Comparison of ENCODE assay signal across 18 mouse cellular contexts in the genomic region with DNA sequence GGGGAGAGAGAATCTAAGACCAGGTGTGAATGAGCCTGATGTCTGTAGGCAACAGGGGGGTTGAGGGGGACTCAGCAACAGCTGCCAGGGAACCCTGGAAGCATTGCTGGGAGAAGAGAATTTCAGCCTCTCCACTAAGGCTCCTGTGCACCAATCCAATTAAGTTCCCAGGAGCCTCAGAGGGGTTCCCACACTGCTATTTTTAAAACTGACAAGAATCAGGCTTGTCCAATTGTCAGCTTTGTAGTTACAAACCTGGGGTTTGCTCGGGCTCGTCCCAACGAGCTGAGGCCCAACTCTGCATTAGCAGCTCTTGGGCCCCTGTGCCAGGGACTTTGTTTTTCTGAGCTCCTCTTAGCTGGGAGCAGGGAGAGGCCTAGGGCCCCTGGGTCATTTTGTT. TPM values are rescaled to one million over a fixed set of nuclear protein-coding genes. Genes with fewer than 3 reads are reported as not detected.
DNase-seq lines count a peak whose midpoint lies in the region; ATAC-seq and TF ChIP-seq lines count a peak whose summit lies in the region.
"Had no signal": no experiment of that assay in that cellular context is flagged by ENCODE, and none has a peak within 500 bp of the region (broad histone marks: within the 10 kb centered on the region; RNA-seq: fewer than 3 reads in every experiment).

No protein-coding gene starts in this region.

- ATAC-seq in heart, embryonic 14.5 days (ENCODE audit: insufficient number of reproducible peaks, insufficient read depth, low FRiP score, low read depth), result peak; percentile 28; the same call in 1 of the 2 replicates
- ATAC-seq in midbrain, embryonic 11.5 days (ENCODE audit: low FRiP score), result no peak
- no peak for ATAC-seq in midbrain, postnatal 0 days (ENCODE audit: low FRiP score)
- ATAC-seq in intestine, embryonic 16.5 days, result no peak
- ATAC-seq in monocyte, adult 5-6 weeks (replicated peaks; ENCODE audit: insufficient number of reproducible peaks, low FRiP score, low TSS enrichment, poor library complexity, severe bottlenecking), result no peak
- no peak for ATAC-seq in cerebellum, adult (ENCODE audit: insufficient number of reproducible peaks, low FRiP score, low TSS enrichment)
- ATAC-seq: forebrain, postnatal 0 days had no signal

- WGBS in heart, embryonic 14.5 days, result 23% methylated on average over 3 of the region's 3 CpGs
- WGBS in midbrain, embryonic 11.5 days, result 18% methylated on average over 3 of the region's 3 CpGs
- 29% methylated on average over 3 of the region's 3 CpGs for WGBS in midbrain, postnatal 0 days
- 29% methylated on average over 3 of the region's 3 CpGs for WGBS in intestine, embryonic 16.5 days

- TF ChIP-seq CTCF in midbrain, postnatal 0 days (IDR thresholded peaks at IDR 0.05), result no peak

- peak overlapping the region; percentile 35 for H3K4me2 ChIP-seq in heart, embryonic 14.5 days (ENCODE audit: low read length)
- no peak overlapping the region for H3K4me2 ChIP-seq in midbrain, embryonic 11.5 days
- no peak overlapping the region for H3K4me2 ChIP-seq in midbrain, postnatal 0 days (ENCODE audit: low read depth, low read length, poor library complexity, severe bottlenecking)
- H3K4me2 ChIP-seq in intestine, embryonic 16.5 days (ENCODE audit: low read depth, low read length), result peak overlapping the region; percentile 8; the same call in 1 of the 2 replicates
- H3K4me2 ChIP-seq: hindbrain, embryonic 13.5 days; liver, embryonic 15.5 days; midbrain, embryonic 12.5 days had no signal

- peak overlapping the region; percentile 56 to 74 for H3K27ac ChIP-seq in heart, embryonic 14.5 days (replicated peaks in 1 of 2; ENCODE audit: control insufficient read depth in 1 of 2, insufficient read depth in 1 of 2, low read depth in 2 of 2, low read length in 2 of 2)
- H3K27ac ChIP-seq in midbrain, embryonic 11.5 days (ENCODE audit: low read depth, low read length), result no peak overlapping the region
- H3K27ac ChIP-seq in midbrain, postnatal 0 days (ENCODE audit: low read depth, low read length), result no peak overlapping the region
- H3K27ac ChIP-seq in intestine, embryonic 16.5 days (ENCODE audit: low read length), result peak overlapping the region; percentile 44
- H3K27ac ChIP-seq: hindbrain, embryonic 13.5 days; liver, embryonic 15.5 days; midbrain, embryonic 12.5 days had no signal

- H3K4me3 ChIP-seq in heart, embryonic 14.5 days (ENCODE audit: control insufficient read depth in 1 of 2, insufficient read depth in 1 of 2, low read depth in 1 of 2, low read length in 2 of 2), result no peak overlapping the region
- no peak overlapping the region for H3K4me3 ChIP-seq in midbrain, embryonic 11.5 days (ENCODE audit: low read depth, low read length)
- no peak overlapping the region for H3K4me3 ChIP-seq in midbrain, postnatal 0 days (ENCODE audit: low read depth, low read length)
- H3K4me3 ChIP-seq in intestine, embryonic 16.5 days (ENCODE audit: low read length), result no peak overlapping the region
- H3K4me3 ChIP-seq: hindbrain, embryonic 13.5 days; liver, embryonic 15.5 days; midbrain, embryonic 12.5 days had no signal

- H3K9ac ChIP-seq in heart, embryonic 14.5 days (ENCODE audit: low read length), result peak overlapping the region; percentile 1
- no peak overlapping the region for H3K9ac ChIP-seq in midbrain, embryonic 11.5 days (ENCODE audit: low read length)
- H3K9ac ChIP-seq in midbrain, postnatal 0 days (replicated peaks; ENCODE audit: low read length, poor library complexity, severe bottlenecking), result no peak overlapping the region
- no peak overlapping the region for H3K9ac ChIP-seq in intestine, embryonic 16.5 days (ENCODE audit: low read depth, low read length)
- H3K9ac ChIP-seq: forebrain, postnatal 0 days; hindbrain, embryonic 13.5 days; liver, embryonic 15.5 days; midbrain, embryonic 12.5 days had no signal

- intact Hi-C loops in heart, postnatal 14 days (cut with DNase I), result no loop called here

- H3K9me3 ChIP-seq in heart, embryonic 14.5 days (ENCODE audit: control insufficient read depth, low read length), result no peaks in the 10 kb centered on the region
- H3K9me3 ChIP-seq in midbrain, embryonic 11.5 days (ENCODE audit: control insufficient read depth, low read length), result no peaks in the 10 kb centered on the region
- H3K9me3 ChIP-seq in midbrain, postnatal 0 days (ENCODE audit: low read length), result no peaks in the 10 kb centered on the region
- H3K9me3 ChIP-seq in intestine, embryonic 16.5 days (ENCODE audit: control insufficient read depth, low read length), result no peaks in the 10 kb centered on the region
- H3K9me3 ChIP-seq: hindbrain, embryonic 13.5 days; liver, embryonic 15.5 days; midbrain, embryonic 12.5 days had no signal

- peaks cover 6 to 37% of the 10 kb centered on the region in 2 experiments for H3K4me1 ChIP-seq in heart, embryonic 14.5 days (ENCODE audit: control insufficient read depth in 2 of 2, insufficient read depth in 2 of 2, low read length in 2 of 2)
- H3K4me1 ChIP-seq in midbrain, embryonic 11.5 days (ENCODE audit: control insufficient read depth, insufficient read depth, low read length), result peaks cover 11% of the 10 kb centered on the region
- peaks cover 2% of the 10 kb centered on the region; the same call in 1 of the 2 replicates for H3K4me1 ChIP-seq in midbrain, postnatal 0 days (ENCODE audit: insufficient read depth, low read length)
- H3K4me1 ChIP-seq in intestine, embryonic 16.5 days (ENCODE audit: control insufficient read depth, insufficient read depth, low read length), result peaks cover 46% of the 10 kb centered on the region

- H3K36me3 ChIP-seq in heart, embryonic 14.5 days (ENCODE audit: control insufficient read depth, insufficient read depth, low read length), result no peaks in the 10 kb centered on the region
- H3K36me3 ChIP-seq in midbrain, embryonic 11.5 days (ENCODE audit: control insufficient read depth, insufficient read depth, low read length), result no peaks in the 10 kb centered on the region
- no peaks in the 10 kb centered on the region for H3K36me3 ChIP-seq in midbrain, postnatal 0 days (ENCODE audit: insufficient read depth, low read length)
- H3K36me3 ChIP-seq in intestine, embryonic 16.5 days (ENCODE audit: control insufficient read depth, insufficient read depth, low read length), result no peaks in the 10 kb centered on the region
- H3K36me3 ChIP-seq: G1E; hindbrain, embryonic 13.5 days; liver, embryonic 15.5 days; midbrain, embryonic 12.5 days had no signal

- H3K27me3 ChIP-seq in heart, embryonic 14.5 days (ENCODE audit: control insufficient read depth, insufficient read depth, low read length), result peaks cover 25% of the 10 kb centered on the region
- peaks cover 30% of the 10 kb centered on the region for H3K27me3 ChIP-seq in midbrain, embryonic 11.5 days (ENCODE audit: control insufficient read depth, insufficient read depth, low read length)
- peaks cover 30% of the 10 kb centered on the region for H3K27me3 ChIP-seq in midbrain, postnatal 0 days (ENCODE audit: insufficient read depth, low read length)
- H3K27me3 ChIP-seq in intestine, embryonic 16.5 days (replicated peaks; ENCODE audit: control insufficient read depth, insufficient read depth, low read length), result peaks cover 24% of the 10 kb centered on the region

- no peak for DNase-seq in heart, postnatal 14 days
- peak; percentile 66 for DNase-seq in midbrain, embryonic 11.5 days (ENCODE audit: low spot score, missing footprints)
- DNase-seq in midbrain, postnatal 0 days (ENCODE audit: low spot score), result no peak
- DNase-seq: adrenal gland, adult 8-10 months; cerebellum, adult 8-10 months; forebrain, postnatal 0 days; gastrocnemius, postnatal 14 days; kidney, adult 18-20 months; kidney, postnatal 36 days; lung, postnatal 4 days had no signal

RNA-seq across cellular contexts. Expression of gene Ripk4, which starts 3.9 kb away (rescaled TPM):
- polyA plus RNA-seq in heart, embryonic 14.5 days (2014; fragmentation: Nextera tagmentation; extraction: Ambion mirVana), result 1.9 and 2.1 TPM in 2 replicates
- total RNA-seq in heart, postnatal 14 days (2021), result under 1 TPM; 0.19 to 0.22 TPM
- 0.57 and 0.94 TPM in 2 replicates for polyA plus RNA-seq in midbrain, embryonic 11.5 days (2014; fragmentation: Nextera tagmentation; extraction: Ambion mirVana)
- total RNA-seq in midbrain, postnatal 0 days (2014; rRNA removed), result 0.38 and 0.61 TPM in 2 replicates
- 0.32 and 0.40 TPM in 2 replicates for polyA plus RNA-seq in midbrain, postnatal 0 days (2015; fragmentation: Nextera tagmentation; extraction: Ambion mirVana)
- polyA plus RNA-seq in intestine, embryonic 16.5 days (2015; fragmentation: Nextera tagmentation; extraction: Ambion mirVana), result 21.8 and 22.7 TPM in 2 replicates
- total RNA-seq in monocyte, adult 5-6 weeks (2017), result not detected in 3 replicates
- total RNA-seq: gastrocnemius, postnatal 14 days had no signal
- polyA plus RNA-seq: G1E had no signal

Comparison
In these comparisons a context has a peak if more than half of its experiments do, and no peak if none do; other contexts are left out.
1. H3K27ac ChIP-seq: peak in heart, embryonic 14.5 days (2 of 2) and intestine, embryonic 16.5 days (single experiment); none in midbrain, embryonic 11.5 days (single experiment) and midbrain, postnatal 0 days (single experiment).
2. H3K4me2 ChIP-seq: peak in heart, embryonic 14.5 days (single experiment) and intestine, embryonic 16.5 days (single experiment); none in midbrain, embryonic 11.5 days (single experiment) and midbrain, postnatal 0 days (single experiment).